Mouse (Mus musculus) neural tube, embryonic 11.5 days (tissue): ENCODE results near the gene Ttll7. TPM values are rescaled to one million over a fixed set of nuclear protein-coding genes. Genes with fewer than 3 reads are reported as not detected.

Experiments used
- ATAC-seq: fragments of 200-750 bp; cut with Nextera tagmentation; 2 replicates; pipeline ENCODE4 v1.8.0; 2017; ENCODE audit warnings: moderate number of reproducible peaks, mild to moderate bottlenecking, moderate TSS enrichment, moderate library complexity; ENCODE audit not compliant: insufficient read depth, low FRiP score, low TSS enrichment
- DNase-seq: peaks from one replicate; pipeline ENCODE4 v3.0.0-alpha.2; 2015; ENCODE audit warnings: low spot score
- H3K27ac ChIP-seq: fragments of 300-500 bp; sonication (generic); 2 replicates; pipeline ENCODE4 v1.5.1; 2014; ENCODE audit warnings: low read depth, mild to moderate bottlenecking, low read length
- H3K27me3 ChIP-seq: fragments of 300-500 bp; sonication (generic); 2 replicates; pipeline ENCODE4 v1.6.1; 2014; ENCODE audit warnings: mild to moderate bottlenecking, low read length, mixed read lengths; ENCODE audit not compliant: control insufficient read depth, insufficient read depth
- H3K36me3 ChIP-seq: fragments of 300-500 bp; sonication (generic); 2 replicates; pipeline ENCODE4 v1.6.1; 2014; ENCODE audit warnings: mild to moderate bottlenecking, low read length, moderate library complexity, mixed read lengths; ENCODE audit not compliant: control insufficient read depth, insufficient read depth
- H3K4me1 ChIP-seq: fragments of 300-500 bp; sonication (generic); 2 replicates; pipeline ENCODE4 v1.6.1; 2014; ENCODE audit warnings: low read length, mixed read lengths; ENCODE audit not compliant: control insufficient read depth, insufficient read depth
- H3K4me2 ChIP-seq: fragments of 300-500 bp; sonication (generic); 2 replicates; pipeline ENCODE4 v1.6.1; 2014; ENCODE audit warnings: low read depth, mild to moderate bottlenecking, moderate library complexity
- H3K4me3 ChIP-seq: fragments of 300-500 bp; sonication (generic); 2 replicates; pipeline ENCODE4 v1.5.1; 2014; ENCODE audit warnings: low read depth, low read length
- H3K9ac ChIP-seq: fragments of 300-500 bp; sonication (generic); 2 replicates; pipeline ENCODE4 v1.6.1; 2014; ENCODE audit warnings: mild to moderate bottlenecking, low read length
- H3K9me3 ChIP-seq: fragments of 300-500 bp; sonication (generic); 2 replicates; pipeline ENCODE4 v1.6.1; 2016; ENCODE audit warnings: low read length; ENCODE audit not compliant: control insufficient read depth
- WGBS: fragments of 180-500 bp; shearing (Covaris S2); extraction: QIAGEN DNeasy Blood & Tissue Kit; methylation state at CpG from one replicate; pipeline ENCODE4 v1.1.7; 2014; 5-methylcytosine and 5-hydroxymethylcytosine counted together
- polyA plus RNA-seq: library from polyadenylated mRNA; unstranded; fragments of >200 nt; fragmentation: Nextera tagmentation; extraction: Ambion mirVana; gene quantifications from 2 replicates; pipeline ENCODE4 v1.2.1, GENCODE M21; 2014

Gene Ttll7
- polyA plus RNA-seq, 1 experiment from 2014 or later = 16.5 TPM

GRCm38 (mm10) chr3:146927311-146928015 is 75.3 kb downstream of the Ttll7 start:
- no peak for ATAC-seq
- Histone ChIP-seq H3K4me3 (no peak overlapping the region), H3K4me1 (no peaks in the 10 kb centered on the region), H3K9me3 (no peaks in the 10 kb centered on the region), H3K4me2 (no peak overlapping the region), H3K36me3 (no peaks in the 10 kb centered on the region), H3K27ac (no peak overlapping the region), H3K9ac (no peak overlapping the region), H3K27me3 (no peaks in the 10 kb centered on the region)
- DNase-seq = no peak
- WGBS = 88% methylated on average over 6 of the region's 6 CpGs

GRCm38 (mm10) chr3:146928141-146928540 is 76.0 kb downstream of the Ttll7 start:
- H3K27me3 ChIP-seq = no peaks in the 10 kb centered on the region
- no peaks in the 10 kb centered on the region for H3K36me3 ChIP-seq
- H3K9ac ChIP-seq = no peak overlapping the region
- H3K4me2 ChIP-seq = no peak overlapping the region
- ATAC-seq = no peak
- no peak overlapping the region for H3K4me3 ChIP-seq
- no peak overlapping the region for H3K27ac ChIP-seq
- H3K4me1 ChIP-seq = no peaks in the 10 kb centered on the region
- H3K9me3 ChIP-seq = no peaks in the 10 kb centered on the region
- WGBS = 89% methylated on average over 7 of the region's 7 CpGs
- DNase-seq = no peak

- no peaks in the 10 kb centered on the region for H3K27me3 ChIP-seq
- no peak for ATAC-seq
- 83% methylated on average over 5 of the region's 5 CpGs for whole genome bisulfite sequencing
- no peak for DNase-seq
- H3K4me3 ChIP-seq = no peak overlapping the region
- H3K9ac ChIP-seq = no peak overlapping the region
- no peak overlapping the region for H3K27ac ChIP-seq
- H3K36me3 ChIP-seq = no peaks in the 10 kb centered on the region
- no peaks in the 10 kb centered on the region for H3K9me3 ChIP-seq
- H3K4me2 ChIP-seq = no peak overlapping the region
- no peaks in the 10 kb centered on the region for H3K4me1 ChIP-seq
Measured at GRCm38 (mm10) chr3:146929011-146929410, 76.8 kb downstream of the Ttll7 start.

GRCm38 (mm10) chr3:146931190-146931589 is 79.0 kb downstream of the Ttll7 start:
- Histone ChIP-seq H3K27ac (no peak overlapping the region), H3K4me1 (no peaks in the 10 kb centered on the region), H3K4me3 (no peak overlapping the region), H3K9ac (no peak overlapping the region), H3K27me3 (no peaks in the 10 kb centered on the region), H3K4me2 (no peak overlapping the region), H3K36me3 (no peaks in the 10 kb centered on the region), H3K9me3 (no peaks in the 10 kb centered on the region)
- WGBS = 93% methylated on average over 9 of the region's 9 CpGs
- DNase-seq = no peak
- no peak for ATAC-seq

- Histone ChIP-seq H3K9me3 (no peaks in the 10 kb centered on the region), H3K4me2 (no peak overlapping the region), H3K4me3 (no peak overlapping the region), H3K4me1 (no peaks in the 10 kb centered on the region), H3K36me3 (no peaks in the 10 kb centered on the region), H3K9ac (no peak overlapping the region), H3K27ac (no peak overlapping the region), H3K27me3 (no peaks in the 10 kb centered on the region)
- 87% methylated on average over 5 of the region's 5 CpGs for WGBS
- no peak for DNase-seq
- ATAC-seq = no peak
Measured at GRCm38 (mm10) chr3:146932506-146932905, 80.3 kb downstream of the Ttll7 start.

- WGBS = 78% methylated on average over 4 of the region's 4 CpGs
- no peak for ATAC-seq
- Histone ChIP-seq H3K4me3 (no peak overlapping the region), H3K27me3 (no peaks in the 10 kb centered on the region), H3K4me1 (no peaks in the 10 kb centered on the region), H3K9me3 (no peaks in the 10 kb centered on the region), H3K27ac (no peak overlapping the region), H3K36me3 (no peaks in the 10 kb centered on the region), H3K9ac (no peak overlapping the region), H3K4me2 (no peak overlapping the region)
- DNase-seq = no peak
Measured at GRCm38 (mm10) chr3:146936888-146937287, 84.7 kb downstream of the Ttll7 start.

GRCm38 (mm10) chr3:146939391-146940250 is 87.5 kb downstream of the Ttll7 start:
- no peak overlapping the region for H3K4me3 ChIP-seq
- WGBS = 35% methylated on average over 21 of the region's 21 CpGs
- H3K27ac ChIP-seq = no peak overlapping the region
- ATAC-seq (peak; percentile 90), DNase-seq (peak; percentile 53)
- 0 out of 2 replicates have a peak overlapping the region, but pooled peaks have one; percentile 4 for H3K4me2 ChIP-seq
- no peaks in the 10 kb centered on the region for H3K27me3 ChIP-seq
- H3K9ac ChIP-seq = no peak overlapping the region
- H3K9me3 ChIP-seq = no peaks in the 10 kb centered on the region
- H3K4me1 ChIP-seq = no peaks in the 10 kb centered on the region
- H3K36me3 ChIP-seq = no peaks in the 10 kb centered on the region

GRCm38 (mm10) chr3:146943101-146943500 is 90.9 kb downstream of the Ttll7 start:
- Histone ChIP-seq H3K9ac (no peak overlapping the region), H3K4me3 (no peak overlapping the region), H3K4me2 (no peak overlapping the region), H3K36me3 (no peaks in the 10 kb centered on the region), H3K27ac (no peak overlapping the region), H3K9me3 (no peaks in the 10 kb centered on the region), H3K27me3 (no peaks in the 10 kb centered on the region), H3K4me1 (no peaks in the 10 kb centered on the region)
- WGBS = 95% methylated on average over 2 of the region's 2 CpGs
- no peak for ATAC-seq
- no peak for DNase-seq

- H3K9me3 ChIP-seq = no peaks in the 10 kb centered on the region
- no peaks in the 10 kb centered on the region for H3K4me1 ChIP-seq
- no peak overlapping the region for H3K27ac ChIP-seq
- no peaks in the 10 kb centered on the region for H3K36me3 ChIP-seq
- no peak overlapping the region for H3K9ac ChIP-seq
- no peak overlapping the region for H3K4me2 ChIP-seq
- no peak for ATAC-seq
- no peak for DNase-seq
- WGBS = 51% methylated on average over 2 of the region's 2 CpGs
- no peak overlapping the region for H3K4me3 ChIP-seq
- H3K27me3 ChIP-seq = no peaks in the 10 kb centered on the region
Measured at GRCm38 (mm10) chr3:146945342-146945741, 93.2 kb downstream of the Ttll7 start.
